Mouse (Mus musculus) liver, adult 2 months (tissue): ENCODE measurements at regions not wholly inside any gene's neighbourhood (a gene's known extent, or its start where the extent isn't known, plus 50 kb on each side); places are given as distances from the start of the nearest gene placed in this dataset.

Source experiments
- CTCF ChIP-seq: fragments of 200-500 bp; IDR thresholded peaks from 2 replicates; pipeline ENCODE4 v1.5.1; 2011; ENCODE audit warnings: low read depth, low read length, control low read depth
- POLR2A ChIP-seq: fragments of 200-500 bp; IDR thresholded peaks from 2 replicates; pipeline ENCODE4 v1.6.1; 2011; ENCODE audit warnings: low read length, control low read depth; ENCODE audit not compliant: insufficient read depth; ENCODE audit errors: extremely low read depth

DNA sequence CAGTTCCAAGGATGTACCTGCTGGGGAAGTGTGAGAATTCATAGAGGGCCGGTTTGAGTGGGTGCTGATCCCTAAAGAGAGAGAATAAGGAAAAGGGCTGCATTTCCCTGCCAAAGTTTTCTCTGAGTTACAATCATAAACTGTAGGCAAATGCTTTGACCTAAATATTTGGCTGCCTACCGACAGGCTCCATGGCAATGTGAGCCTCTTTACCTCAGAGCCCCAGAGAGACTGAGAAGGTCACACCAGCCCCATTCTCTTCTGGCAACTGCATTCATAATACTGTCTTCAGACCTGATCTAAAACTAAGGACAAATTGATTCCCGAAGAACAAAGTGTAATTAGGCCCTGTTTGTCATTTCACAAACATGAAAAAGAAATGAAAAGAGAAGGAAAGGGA, 184.4 kb downstream of the S1pr1 start:
- TF ChIP-seq CTCF (no peak), POLR2A (no peak)
